Mouse (Mus musculus) kidney, postnatal 0 days (tissue): ENCODE measurements around the gene Gm6657. TPM values are rescaled to one million over a fixed set of nuclear protein-coding genes. Genes with fewer than 3 reads are reported as not detected.

ENCODE experiments used
- ATAC-seq: fragments of 200-750 bp; cut with Nextera tagmentation; replicated peaks from 2 replicates; pipeline ENCODE4 v1.8.0; 2017; ENCODE audit warnings: low read depth, moderate number of reproducible peaks, moderate TSS enrichment, moderate library complexity; ENCODE audit not compliant: low FRiP score
- DNase-seq: peaks from one replicate; pipeline ENCODE4 v3.0.0-alpha.2; 2016; ENCODE audit warnings: low spot score
- H3K27ac ChIP-seq: fragments of 300-500 bp; sonication (generic); 2 replicates; pipeline ENCODE4 v1.5.1; 2014; ENCODE audit warnings: mild to moderate bottlenecking
- H3K27me3 ChIP-seq: fragments of 300-500 bp; sonication (generic); 2 replicates; pipeline ENCODE4 v1.6.1; 2014; ENCODE audit warnings: low read length, mixed read lengths; ENCODE audit not compliant: insufficient read depth
- H3K36me3 ChIP-seq: fragments of 300-500 bp; sonication (generic); 2 replicates; pipeline ENCODE4 v1.6.1; 2014; ENCODE audit warnings: low read length, mixed read lengths; ENCODE audit not compliant: insufficient read depth
- H3K4me1 ChIP-seq: fragments of 300-500 bp; sonication (generic); replicated peaks from 2 replicates; pipeline ENCODE4 v1.6.1; 2014; ENCODE audit warnings: antibody characterized with exemption, low read length, mixed read lengths; ENCODE audit not compliant: insufficient read depth
- H3K4me2 ChIP-seq: fragments of 300-500 bp; sonication (generic); 2 replicates; pipeline ENCODE4 v1.6.1; 2014; ENCODE audit warnings: mild to moderate bottlenecking, low read length, moderate library complexity, mixed read lengths
- H3K4me3 ChIP-seq: fragments of 300-500 bp; sonication (generic); replicated peaks from 2 replicates; pipeline ENCODE4 v1.5.1; 2014; ENCODE audit warnings: low read depth, low read length
- H3K9ac ChIP-seq: fragments of 300-500 bp; sonication (generic); 2 replicates; pipeline ENCODE4 v1.6.1; 2014; ENCODE audit warnings: low read depth, low read length
- H3K9me3 ChIP-seq: fragments of 300-500 bp; sonication (generic); replicated peaks from 2 replicates; pipeline ENCODE4 v1.6.1; 2016; ENCODE audit warnings: low read length, inconsistent platforms, mixed read lengths
- CTCF ChIP-seq: IDR thresholded peaks from 2 replicates; pipeline ENCODE4 v1.5.1; 2016; ENCODE audit warnings: antibody characterized with exemption, low read depth, mild to moderate bottlenecking, moderate library complexity
- WGBS: fragments of 180-500 bp; shearing (Covaris S2); extraction: QIAGEN DNeasy Blood & Tissue Kit; methylation state at CpG from one replicate; pipeline ENCODE4 v1.1.7; 2014; 5-methylcytosine and 5-hydroxymethylcytosine counted together
- polyA plus RNA-seq: library from polyadenylated mRNA; unstranded; fragments of >200 nt; fragmentation: Nextera tagmentation; extraction: Ambion mirVana; gene quantifications from 2 replicates; pipeline ENCODE4 v1.2.1, GENCODE M21; 2015

Gm6657 gene
- polyA plus RNA-seq, 1 experiment from 2014 or later = not detected

DNA sequence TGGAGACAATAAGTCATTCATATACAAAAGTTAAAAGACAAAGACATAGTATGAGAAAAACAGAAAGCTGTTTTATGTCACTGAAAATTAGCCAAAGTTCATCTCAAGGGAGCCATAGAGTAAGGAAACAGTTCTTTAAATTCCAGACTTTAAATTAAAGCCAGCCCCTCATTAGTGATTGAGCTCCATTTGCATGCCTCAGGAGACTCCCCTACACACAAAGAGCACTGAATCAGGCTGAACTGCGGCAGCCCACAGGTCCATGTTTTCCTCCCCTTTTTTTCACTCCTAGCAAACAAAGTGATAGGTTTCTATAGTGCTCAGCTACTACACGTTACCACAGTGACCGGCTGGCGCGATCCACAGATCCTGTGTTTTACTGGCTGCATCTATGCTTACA lies 9.6 kb downstream of the Gm6657 start:
- ATAC-seq = no peak
- Histone ChIP-seq H3K9ac (no peak overlapping the region), H3K27me3 (no peaks in the 10 kb centered on the region), H3K36me3 (no peaks in the 10 kb centered on the region), H3K9me3 (no peaks in the 10 kb centered on the region), H3K4me1 (no peaks in the 10 kb centered on the region), H3K4me3 (no peak overlapping the region), H3K4me2 (no peak overlapping the region), H3K27ac (no peak overlapping the region)
- DNase-seq = no peak
- no peak for TF ChIP-seq CTCF
- 44% methylated on average over 5 of the region's 5 CpGs for WGBS

DNA sequence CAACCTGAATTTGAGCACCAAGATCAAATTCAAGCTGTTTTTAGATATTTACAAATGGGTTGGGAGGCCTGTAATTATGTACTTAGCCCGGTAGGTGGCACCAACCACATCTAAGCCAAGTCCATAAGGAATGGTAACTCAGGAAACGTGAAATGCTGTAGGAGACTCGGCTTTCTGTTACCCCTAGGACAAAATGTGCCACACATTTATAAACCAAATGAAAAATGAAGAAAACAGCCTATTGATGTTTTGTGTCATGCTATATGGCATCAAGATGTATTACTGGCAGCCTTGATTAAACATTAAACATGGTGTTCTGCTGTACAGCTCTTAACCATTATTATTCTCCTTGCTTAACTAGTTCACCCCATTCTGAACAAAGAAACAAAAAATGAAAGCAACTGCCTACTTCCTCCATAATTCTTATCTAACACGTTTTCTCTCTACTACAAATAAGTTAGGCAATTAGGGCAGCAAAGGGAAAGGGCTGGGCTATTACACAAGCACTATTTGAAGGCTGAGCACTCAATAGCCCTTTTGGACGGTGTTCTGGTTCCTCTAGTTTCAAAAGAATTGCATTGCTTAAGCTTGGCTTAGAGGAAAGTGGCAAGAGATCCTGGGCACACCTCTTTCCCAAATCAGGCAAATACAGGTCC lies 12.0 kb downstream of the Gm6657 start:
- Histone ChIP-seq H3K36me3 (no peaks in the 10 kb centered on the region), H3K4me3 (no peak overlapping the region), H3K27ac (no peak overlapping the region), H3K4me2 (peak overlapping the region; percentile 51), H3K27me3 (no peaks in the 10 kb centered on the region), H3K9ac (no peak overlapping the region), H3K9me3 (no peaks in the 10 kb centered on the region), H3K4me1 (no peaks in the 10 kb centered on the region)
- 4% methylated on average over 5 of the region's 5 CpGs for WGBS
- peak; percentile 90 for TF ChIP-seq CTCF
- ATAC-seq (no peak), DNase-seq (peak; percentile 91)

DNA sequence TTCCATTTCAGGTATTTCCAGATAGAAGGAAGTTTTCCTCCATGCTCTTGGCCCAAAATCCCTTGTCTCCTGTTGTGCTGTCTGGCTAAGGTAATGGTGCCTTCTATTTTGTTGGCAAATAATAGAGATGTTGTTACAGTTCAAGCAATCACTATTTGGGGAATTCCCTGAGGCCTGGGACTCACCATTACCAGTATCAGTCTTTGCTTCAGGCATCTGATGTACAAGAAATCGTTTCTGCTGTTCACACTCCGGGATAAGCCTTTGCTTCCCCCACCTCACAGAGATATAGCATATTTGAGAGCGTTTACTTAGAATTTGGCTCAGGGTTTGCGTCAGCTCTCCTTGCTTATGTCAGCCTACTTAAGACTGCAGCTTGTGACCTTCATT lies 12.5 kb downstream of the Gm6657 start:
- no peak overlapping the region for H3K9ac ChIP-seq
- H3K4me3 ChIP-seq = no peak overlapping the region
- ATAC-seq (no peak), DNase-seq (no peak)
- 80% methylated on average over 4 of the region's 4 CpGs for WGBS
- no peak for TF ChIP-seq CTCF
- H3K4me2 ChIP-seq = no peak overlapping the region
- no peak overlapping the region for H3K27ac ChIP-seq
- no peaks in the 10 kb centered on the region for H3K36me3 ChIP-seq
- H3K4me1 ChIP-seq = no peaks in the 10 kb centered on the region
- no peaks in the 10 kb centered on the region for H3K9me3 ChIP-seq
- no peaks in the 10 kb centered on the region for H3K27me3 ChIP-seq

DNA sequence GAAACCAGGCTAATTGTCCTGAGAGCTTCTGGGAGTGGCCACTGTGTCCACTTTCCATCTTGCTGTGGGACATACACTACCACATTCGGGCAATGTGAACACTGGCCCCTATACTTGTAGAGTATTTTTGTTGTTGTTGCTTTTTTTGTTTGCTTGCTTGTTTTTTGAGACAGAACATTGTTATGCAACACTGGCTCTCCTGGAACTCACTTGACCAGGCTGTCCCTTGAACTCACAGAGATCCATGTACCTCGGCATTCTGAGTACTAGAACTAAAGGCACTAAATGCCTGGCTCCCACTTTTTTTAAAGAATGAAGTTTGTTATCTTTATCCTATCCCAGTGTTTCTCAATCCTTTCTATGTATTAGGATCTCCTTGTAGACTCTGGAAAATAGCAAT lies 15.8 kb downstream of the Gm6657 start:
- Histone ChIP-seq H3K36me3 (no peaks in the 10 kb centered on the region), H3K9ac (no peak overlapping the region), H3K4me3 (no peak overlapping the region), H3K4me2 (no peak overlapping the region), H3K27me3 (no peaks in the 10 kb centered on the region), H3K9me3 (no peaks in the 10 kb centered on the region), H3K27ac (no peak overlapping the region), H3K4me1 (no peaks in the 10 kb centered on the region)
- no peak for DNase-seq
- no peak for TF ChIP-seq CTCF
- no peak for ATAC-seq
- WGBS = 91% methylated on average over 2 of the region's 2 CpGs

DNA sequence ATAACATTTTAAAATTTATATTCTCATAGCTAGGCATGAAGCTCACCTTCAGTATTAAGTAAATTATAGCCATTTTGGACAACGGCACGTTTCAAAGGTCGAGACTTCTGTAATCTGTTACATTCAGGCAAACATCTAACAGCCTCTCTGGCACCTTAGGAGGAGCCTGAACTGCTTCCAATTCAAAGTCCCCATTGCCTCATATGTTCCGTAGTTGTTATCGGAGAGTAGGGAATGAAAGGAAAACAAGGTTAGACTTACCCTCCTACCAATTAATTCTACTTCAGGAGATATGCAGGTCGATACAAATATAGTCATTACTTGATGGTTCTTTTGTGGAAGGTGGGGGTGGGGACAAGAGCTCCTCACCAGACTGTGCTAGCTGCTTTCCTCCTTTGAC lies 21.4 kb downstream of the Gm6657 start:
- no peak for TF ChIP-seq CTCF
- ATAC-seq (no peak), DNase-seq (no peak)
- Histone ChIP-seq H3K4me2 (no peak overlapping the region), H3K27me3 (no peaks in the 10 kb centered on the region), H3K9ac (no peak overlapping the region), H3K27ac (no peak overlapping the region), H3K4me3 (no peak overlapping the region), H3K4me1 (no peaks in the 10 kb centered on the region), H3K36me3 (no peaks in the 10 kb centered on the region), H3K9me3 (no peaks in the 10 kb centered on the region)
- 64% methylated on average over 6 of the region's 6 CpGs for WGBS

DNA sequence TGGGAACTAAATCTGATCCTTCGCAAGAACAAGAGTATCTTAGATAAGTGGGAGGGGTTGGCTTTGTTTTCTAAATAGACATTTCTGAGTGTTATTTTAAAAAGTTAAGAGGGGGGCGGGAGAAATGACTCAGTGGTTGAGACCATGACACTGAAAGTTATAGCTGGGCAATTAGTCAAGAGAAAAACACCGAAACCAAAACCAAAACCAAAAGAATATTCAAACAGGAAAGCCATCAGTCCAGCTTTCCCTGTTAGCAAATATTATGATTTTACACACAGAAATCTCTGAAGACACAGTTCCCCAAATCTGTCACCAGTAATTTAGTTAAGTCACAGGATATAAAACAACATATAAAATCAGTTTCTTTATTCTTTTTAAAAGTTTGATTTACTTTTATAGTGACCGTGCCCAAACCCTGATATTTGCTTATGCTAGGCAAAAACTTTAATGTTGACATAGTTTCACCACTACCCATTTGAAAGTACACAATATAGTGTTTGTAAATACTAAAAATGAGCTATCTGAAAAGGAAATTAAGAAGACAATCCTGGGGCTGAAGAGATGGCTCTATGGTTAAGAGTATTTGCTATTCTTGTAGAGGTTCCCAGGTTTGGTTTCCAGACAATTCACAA lies 25.3 kb downstream of the Gm6657 start:
- ATAC-seq = no peak
- H3K4me3 ChIP-seq = no peak overlapping the region
- no peaks in the 10 kb centered on the region for H3K4me1 ChIP-seq
- H3K27me3 ChIP-seq = no peaks in the 10 kb centered on the region
- no peak for TF ChIP-seq CTCF
- no peak overlapping the region for H3K9ac ChIP-seq
- H3K36me3 ChIP-seq = no peaks in the 10 kb centered on the region
- H3K4me2 ChIP-seq = no peak overlapping the region
- no peaks in the 10 kb centered on the region for H3K9me3 ChIP-seq
- DNase-seq = no peak
- no peak overlapping the region for H3K27ac ChIP-seq
- WGBS = 76% methylated on average over 4 of the region's 4 CpGs
